Mouse (Mus musculus) myocyte (in vitro differentiated cells): ENCODE results near the gene Praf2.
A peak's percentile ranks its signal among the peaks of the same experiment; 100 is the strongest.

ENCODE experiments used
- CEBPB ChIP-seq: IDR thresholded peaks from 2 replicates; pipeline ENCODE4 v1.6.1; 2011; ENCODE audit warnings: mild to moderate bottlenecking, moderate library complexity; ENCODE audit not compliant: poor library complexity, insufficient read depth, severe bottlenecking
- E2F4 ChIP-seq: IDR thresholded peaks from one replicate; pipeline ENCODE4 v1.6.1; 2011; ENCODE audit warnings: mild to moderate bottlenecking, control low read depth, moderate library complexity; ENCODE audit not compliant: insufficient read depth
- MAX ChIP-seq: IDR thresholded peaks from one replicate; pipeline ENCODE4 v1.6.1; 2011; ENCODE audit warnings: low read depth, mild to moderate bottlenecking, control low read depth
- MYOD1 ChIP-seq, 3 experiments: IDR thresholded peaks; one replicate each; pipeline ENCODE4 v1.6.1; 2011; ENCODE audit warnings: control low read depth in 2 of 3, low read depth in 2 of 3, mild to moderate bottlenecking in 2 of 3, moderate library complexity in 1 of 3; ENCODE audit not compliant: insufficient read length in 2 of 3, control insufficient read depth in 1 of 3
- MYOG ChIP-seq, 3 experiments: IDR thresholded peaks; one replicate each; pipeline ENCODE4 v1.6.1; 2011; ENCODE audit warnings: control low read depth in 2 of 3, low read depth in 2 of 3, mild to moderate bottlenecking in 2 of 3; ENCODE audit not compliant: insufficient read length in 2 of 3, control insufficient read depth in 1 of 3, insufficient read depth in 1 of 3
- POLR2A ChIP-seq: IDR thresholded peaks from one replicate; pipeline ENCODE4 v1.6.1; 2011; ENCODE audit warnings: low read depth, mild to moderate bottlenecking, control low read depth, moderate library complexity; ENCODE audit not compliant: insufficient read length
- REST ChIP-seq: IDR thresholded peaks from one replicate; pipeline ENCODE4 v1.6.1; 2011; ENCODE audit warnings: mild to moderate bottlenecking, control low read depth, moderate library complexity; ENCODE audit not compliant: insufficient read depth, insufficient read length
- SRF ChIP-seq: IDR thresholded peaks from one replicate; pipeline ENCODE4 v1.6.1; 2011; ENCODE audit warnings: low read depth; ENCODE audit not compliant: control insufficient read depth, insufficient read length
- TCF12 ChIP-seq: IDR thresholded peaks from one replicate; pipeline ENCODE4 v1.6.1; 2011; ENCODE audit warnings: mild to moderate bottlenecking, control low read depth; ENCODE audit not compliant: poor library complexity, insufficient read depth, severe bottlenecking
- TCF3 ChIP-seq: IDR thresholded peaks from one replicate; pipeline ENCODE4 v1.6.1; 2011; ENCODE audit warnings: low read depth, control low read depth; ENCODE audit not compliant: insufficient read length
- USF1 ChIP-seq: IDR thresholded peaks from one replicate; pipeline ENCODE4 v1.6.1; 2011; ENCODE audit warnings: low read depth, mild to moderate bottlenecking, control low read depth, moderate library complexity

DNA sequence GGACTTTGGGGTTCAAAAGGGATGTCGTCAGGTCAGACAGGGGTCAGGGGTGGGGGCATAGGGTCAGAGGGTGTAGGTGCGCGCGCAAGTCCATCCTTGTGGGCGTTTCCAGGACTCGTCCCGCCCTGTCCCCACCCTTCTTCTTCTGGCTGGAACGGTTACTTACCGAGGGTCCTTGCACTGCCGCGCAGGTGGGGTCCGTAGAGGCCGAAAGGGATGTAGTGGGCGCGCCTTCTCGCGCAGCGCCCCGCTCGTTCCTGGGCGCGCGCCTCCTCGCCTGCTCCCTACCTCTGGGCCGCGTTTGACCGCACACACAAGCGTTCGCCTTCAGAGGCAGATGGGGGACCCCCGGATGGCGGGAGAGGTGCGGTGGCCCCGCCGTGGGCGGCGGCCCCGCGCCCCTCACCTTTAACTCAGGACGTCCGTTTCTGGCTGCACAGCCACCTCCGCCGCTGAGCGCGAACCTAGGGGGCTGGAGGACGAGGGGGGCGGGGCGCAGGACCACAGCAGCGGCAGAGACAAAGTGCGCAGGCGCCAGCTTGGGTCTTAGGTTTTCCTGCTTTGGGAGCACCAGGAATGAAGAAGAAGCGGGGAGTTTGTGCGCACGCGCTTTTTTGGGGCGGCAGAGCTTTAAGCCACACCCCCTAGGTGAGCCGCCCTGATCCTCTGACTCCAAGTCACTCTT lies 22.3 kb downstream of the Praf2 start, which contains the start of gene Ccdc120:
- TF ChIP-seq TCF3 (no peak), TCF12 (no peak), MYOG (IDR thresholded peaks at IDR 0.05; ENCODE audit: control insufficient read depth in 1 of 3, insufficient read depth in 1 of 3, insufficient read length in 2 of 3, low read depth in 2 of 3) (no peak), CEBPB (no peak), SRF (no peak), POLR2A (peak; percentile 12), MAX (no peak), REST (no peak), E2F4 (no peak), MYOD1 (IDR thresholded peaks at IDR 0.05; ENCODE audit: control insufficient read depth in 1 of 3, insufficient read length in 2 of 3, low read depth in 2 of 3) (no peak), USF1 (no peak)
